7 mouse cellular contexts compared by ENCODE assay signal in the genomic region with DNA sequence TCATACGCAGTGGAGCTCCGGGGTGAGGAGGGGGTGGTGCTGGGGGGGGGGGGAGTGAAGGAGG. TPM values are rescaled to one million over a fixed set of nuclear protein-coding genes. Genes with fewer than 3 reads are reported as not detected.
DNase-seq lines count a peak whose midpoint lies in the region; ATAC-seq and TF ChIP-seq lines count a peak whose summit lies in the region.

TSS of gene Orc4 (minus strand) at position 26 of the 64 bp plus-strand sequence.

- TF ChIP-seq RAD21 in MEL (IDR thresholded peaks at IDR 0.05; ENCODE audit: low read depth, low read length), result no peak

- ATAC-seq in forebrain, embryonic 14.5 days, result no peak
- no peak for ATAC-seq in hindbrain, embryonic 12.5 days (ENCODE audit: low FRiP score)
- ATAC-seq in liver, embryonic 15.5 days (ENCODE audit: insufficient read depth), result no peak

- no peak for DNase-seq in MEL (ENCODE audit: low read depth, low spot score)
- no peak for DNase-seq in forebrain, embryonic 14.5 days (ENCODE audit: low spot score)
- DNase-seq in embryo, embryonic 10 days (ENCODE audit: low spot score), result no peak
- no peak for DNase-seq in kidney, postnatal 36 days

- H3K27ac ChIP-seq in MEL (ENCODE audit: control insufficient read depth, low read depth, low read length), result peak within 1 kb of the TSS; percentile 90
- H3K27ac ChIP-seq in forebrain, embryonic 14.5 days (ENCODE audit: low read depth, low read length), result peak within 1 kb of the TSS; percentile 95
- peak within 1 kb of the TSS; percentile 96 for H3K27ac ChIP-seq in hindbrain, embryonic 12.5 days
- peak within 1 kb of the TSS; percentile 89 for H3K27ac ChIP-seq in liver, embryonic 15.5 days (replicated peaks)

- no peaks in the 10 kb centered on the region for H3K9me3 ChIP-seq in E14TG2a.4 (ENCODE audit: low read length)
- no peaks in the 10 kb centered on the region for H3K9me3 ChIP-seq in MEL (replicated peaks; ENCODE audit: insufficient read depth, low read length)
- H3K9me3 ChIP-seq in forebrain, embryonic 14.5 days (replicated peaks; ENCODE audit: control insufficient read depth, low read length), result no peaks in the 10 kb centered on the region
- no peaks in the 10 kb centered on the region for H3K9me3 ChIP-seq in hindbrain, embryonic 12.5 days (replicated peaks)
- no peaks in the 10 kb centered on the region for H3K9me3 ChIP-seq in liver, embryonic 15.5 days (replicated peaks)

- WGBS in forebrain, embryonic 14.5 days, result 0% methylated on average over 2 of the region's 2 CpGs
- WGBS in hindbrain, embryonic 12.5 days, result 0% methylated on average over 2 of the region's 2 CpGs
- 0% methylated on average over 2 of the region's 2 CpGs for WGBS in liver, embryonic 15.5 days (ENCODE audit: insufficient replicate concordance)

- TF ChIP-seq CTCF in E14TG2a.4 (conservative IDR thresholded peaks at IDR 0.05; ENCODE audit: low read length) (no peak), MEL (IDR thresholded peaks at IDR 0.05 in 2 of 3, conservative IDR thresholded peaks at IDR 0.05 in 1 of 3; ENCODE audit: control insufficient read depth in 1 of 3, insufficient read depth in 1 of 3, low read depth in 2 of 3, low read length in 3 of 3, poor library complexity in 1 of 3, severe bottlenecking in 1 of 3) (no peak)

- H3K9ac ChIP-seq in MEL (ENCODE audit: control insufficient read depth, low read depth, low read length, poor library complexity, severe bottlenecking), result peak within 1 kb of the TSS; percentile 97
- H3K9ac ChIP-seq in forebrain, embryonic 14.5 days (ENCODE audit: low read length), result peak within 1 kb of the TSS; percentile 91
- peak within 1 kb of the TSS; percentile 90 for H3K9ac ChIP-seq in hindbrain, embryonic 12.5 days
- peak within 1 kb of the TSS; percentile 92 for H3K9ac ChIP-seq in liver, embryonic 15.5 days

- TF ChIP-seq EP300 in MEL (IDR thresholded peaks at IDR 0.05; ENCODE audit: low read depth in 1 of 2, low read length in 2 of 2), result no peak

- peaks cover 45% of the 10 kb centered on the region for H3K79me2 ChIP-seq in MEL (ENCODE audit: control insufficient read depth, insufficient read depth, low read length, poor library complexity)

- peak within 1 kb of the TSS; percentile 97 for H3K4me3 ChIP-seq in E14TG2a.4 (replicated peaks; ENCODE audit: low read length)
- H3K4me3 ChIP-seq in MEL (ENCODE audit: control insufficient read depth in 1 of 2, insufficient read depth in 1 of 2, low read depth in 2 of 2, low read length in 2 of 2), result peak within 1 kb of the TSS; percentile 88 to 98
- peak within 1 kb of the TSS; percentile 86 for H3K4me3 ChIP-seq in forebrain, embryonic 14.5 days (ENCODE audit: low read depth, low read length)
- H3K4me3 ChIP-seq in hindbrain, embryonic 12.5 days, result peak within 1 kb of the TSS; percentile 88
- peak within 1 kb of the TSS; percentile 98 for H3K4me3 ChIP-seq in liver, embryonic 15.5 days (replicated peaks)

- TF ChIP-seq POLR2A in MEL (IDR thresholded peaks at IDR 0.05; ENCODE audit: control insufficient read depth in 1 of 2, insufficient read depth in 1 of 2, low read depth in 1 of 2, low read length in 2 of 2, poor library complexity in 1 of 2), result no peak

- H3K4me1 ChIP-seq in E14TG2a.4 (replicated peaks; ENCODE audit: low read depth, low read length), result peaks cover 21% of the 10 kb centered on the region
- H3K4me1 ChIP-seq in MEL (ENCODE audit: control insufficient read depth in 1 of 2, insufficient read depth in 2 of 2, low read length in 2 of 2), result peaks cover 0 to 20% of the 10 kb centered on the region in 2 experiments; a peak in 3 of 4 replicates
- H3K4me1 ChIP-seq in forebrain, embryonic 14.5 days (ENCODE audit: control insufficient read depth, insufficient read depth, low read length), result peaks cover 6% of the 10 kb centered on the region
- H3K4me1 ChIP-seq in hindbrain, embryonic 12.5 days, result peaks cover 9% of the 10 kb centered on the region
- H3K4me1 ChIP-seq in liver, embryonic 15.5 days (replicated peaks), result peaks cover 14% of the 10 kb centered on the region

- H3K27me3 ChIP-seq in E14TG2a.4 (ENCODE audit: insufficient read depth, low read length) (no peaks in the 10 kb centered on the region), MEL (ENCODE audit: control insufficient read depth in 1 of 2, insufficient read depth in 2 of 2, low read length in 2 of 2) (no peaks in the 10 kb centered on the region)
- H3K27me3 ChIP-seq in forebrain, embryonic 14.5 days (replicated peaks; ENCODE audit: control insufficient read depth, insufficient read depth, low read length), result no peaks in the 10 kb centered on the region
- no peaks in the 10 kb centered on the region for H3K27me3 ChIP-seq in hindbrain, embryonic 12.5 days
- H3K27me3 ChIP-seq in liver, embryonic 15.5 days, result no peaks in the 10 kb centered on the region

- peak within 1 kb of the TSS; percentile 65 for H3K4me2 ChIP-seq in forebrain, embryonic 14.5 days (ENCODE audit: low read length)
- H3K4me2 ChIP-seq in hindbrain, embryonic 12.5 days (replicated peaks), result peak within 1 kb of the TSS; percentile 57
- peak within 1 kb of the TSS; percentile 80 for H3K4me2 ChIP-seq in liver, embryonic 15.5 days

- H3K36me3 ChIP-seq in E14TG2a.4 (ENCODE audit: insufficient read depth, low read length) (no peaks in the 10 kb centered on the region), MEL (ENCODE audit: control insufficient read depth in 1 of 2, insufficient read depth in 2 of 2, low read length in 2 of 2) (peaks cover 7 to 35% of the 10 kb centered on the region in 2 experiments; a peak in 3 of 4 replicates)
- no peaks in the 10 kb centered on the region for H3K36me3 ChIP-seq in forebrain, embryonic 14.5 days (ENCODE audit: control insufficient read depth, insufficient read depth, low read length)
- no peaks in the 10 kb centered on the region for H3K36me3 ChIP-seq in hindbrain, embryonic 12.5 days
- H3K36me3 ChIP-seq in liver, embryonic 15.5 days (replicated peaks), result no peaks in the 10 kb centered on the region

TF ChIP-seq in MEL, 35 proteins besides CTCF, POLR2A, EP300 and RAD21:
- TF ChIP-seq RCOR1 (IDR thresholded peaks at IDR 0.05; ENCODE audit: low read depth, low read length) (no peak), MAX (IDR thresholded peaks at IDR 0.05; ENCODE audit: low read length) (no peak), TCF12 (IDR thresholded peaks at IDR 0.05; ENCODE audit: low read depth, low read length) (no peak), SMC3 (IDR thresholded peaks at IDR 0.05; ENCODE audit: low read depth, low read length) (no peak), BHLHE40 (IDR thresholded peaks at IDR 0.05; ENCODE audit: borderline replicate concordance, low read depth, low read length) (no peak), ELF1 (IDR thresholded peaks at IDR 0.05; ENCODE audit: low read depth, low read length) (no peak), SIN3A (IDR thresholded peaks at IDR 0.05; ENCODE audit: low read length) (no peak), TBP (IDR thresholded peaks at IDR 0.05; ENCODE audit: low read depth, low read length) (no peak)

RNA-seq across cellular contexts. Expression of gene Orc4, which starts in this region (rescaled TPM):
- total RNA-seq in MEL (2012; rRNA removed), result 41.2 and 44.8 TPM in 2 replicates
- polyA plus RNA-seq in MEL (2012; ENCODE audit: insufficient read depth in 1 of 2, insufficient read length in 2 of 2, low read depth in 1 of 2, low replicate concordance in 2 of 2, missing spikeins in 1 of 2), result 100 to 1,000 TPM in 1 of 2 experiments, 10 to 100 TPM in 1; 42.2 to 362 TPM
- 96.1 and 107 TPM in 2 replicates for polyA plus RNA-seq in forebrain, embryonic 14.5 days (2014; fragmentation: Nextera tagmentation; extraction: Ambion mirVana)
- polyA plus RNA-seq in hindbrain, embryonic 12.5 days (2016; fragmentation: Nextera tagmentation; extraction: Ambion mirVana), result 108 and 130 TPM in 2 replicates
- polyA plus RNA-seq in liver, embryonic 15.5 days (2015; fragmentation: Nextera tagmentation; extraction: Ambion mirVana), result 29.3 and 31.0 TPM in 2 replicates
